Mouse (Mus musculus) C2C12 (cell line): Measurements from ENCODE around the gene Frem3.

ENCODE experiments used
- CEBPB ChIP-seq: IDR thresholded peaks from one replicate; pipeline ENCODE4 v1.6.1; 2011; ENCODE audit warnings: low read depth, mild to moderate bottlenecking, control low read depth, moderate library complexity
- CTCF ChIP-seq: IDR thresholded peaks from one replicate; pipeline ENCODE4 v1.5.1; 2011; ENCODE audit not compliant: control insufficient read depth, insufficient read depth, insufficient read length
- MAX ChIP-seq: IDR thresholded peaks from one replicate; pipeline ENCODE4 v1.6.1; 2011; ENCODE audit warnings: mild to moderate bottlenecking, control low read depth
- MYOD1 ChIP-seq: IDR thresholded peaks from one replicate; pipeline ENCODE4 v1.6.1; 2011; ENCODE audit warnings: low read depth; ENCODE audit not compliant: control insufficient read depth, insufficient read length
- MYOG ChIP-seq: IDR thresholded peaks from one replicate; pipeline ENCODE4 v1.6.1; 2011; ENCODE audit not compliant: control insufficient read depth, insufficient read length; ENCODE audit errors: extremely low read depth
- USF1 ChIP-seq: IDR thresholded peaks from one replicate; pipeline ENCODE4 v1.6.1; 2011; ENCODE audit warnings: low read depth, mild to moderate bottlenecking, control low read depth, moderate library complexity

DNA sequence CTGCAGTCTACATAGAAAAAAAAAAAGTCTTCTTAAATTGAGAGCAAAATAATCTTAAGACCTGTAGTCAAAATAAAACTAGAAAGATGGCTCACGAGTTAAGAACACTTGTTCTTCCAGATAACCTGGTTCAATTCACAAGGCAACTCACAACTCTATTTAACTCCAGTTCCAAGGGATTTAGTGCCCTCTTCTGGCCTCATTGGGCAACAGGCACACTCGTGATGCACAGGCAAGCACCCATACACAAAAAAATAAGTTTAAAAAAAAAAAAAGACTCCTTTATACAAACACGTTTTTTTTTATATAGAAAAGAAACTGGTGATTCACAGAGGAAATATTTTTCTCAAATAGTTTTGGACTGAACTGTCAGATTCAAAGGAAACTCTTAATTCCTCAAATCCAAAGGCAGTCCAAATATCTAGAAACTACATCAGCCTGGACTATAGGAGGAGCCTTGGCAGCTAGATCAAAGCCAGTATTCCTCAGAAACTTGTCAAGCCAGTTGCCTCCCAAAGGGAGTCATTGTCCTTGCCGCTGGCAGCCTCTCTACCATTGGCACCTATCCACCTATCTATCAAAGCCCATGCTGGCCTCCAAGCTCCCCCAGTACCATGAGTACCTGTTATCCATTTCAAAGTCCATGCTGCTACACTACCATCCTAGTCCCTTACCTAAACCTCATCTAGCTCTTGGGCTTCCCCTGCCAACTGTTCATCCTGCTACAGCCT, 100.0 kb downstream of the Frem3 start:
- TF ChIP-seq CTCF, result no peak
- TF ChIP-seq MAX, result no peak
- TF ChIP-seq USF1, result no peak
- no peak for TF ChIP-seq CEBPB
- TF ChIP-seq MYOD1, result no peak
- no peak for TF ChIP-seq MYOG
